Mouse (Mus musculus) thymus, postnatal 36 days (tissue): ENCODE measurements around the gene Tmprss11f.
"Not testable (repeated sequence)": the region's sequence is repeated elsewhere in the genome, so short reads cannot be mapped to it uniquely, and the experiment has no call there.

Source experiments
- DNase-seq, 2 experiments: peaks; one replicate each; pipeline ENCODE4 v3.0.0; 2022; ENCODE audit warnings: mixed read lengths in 2 of 2

Gene Tmprss11f

DNA sequence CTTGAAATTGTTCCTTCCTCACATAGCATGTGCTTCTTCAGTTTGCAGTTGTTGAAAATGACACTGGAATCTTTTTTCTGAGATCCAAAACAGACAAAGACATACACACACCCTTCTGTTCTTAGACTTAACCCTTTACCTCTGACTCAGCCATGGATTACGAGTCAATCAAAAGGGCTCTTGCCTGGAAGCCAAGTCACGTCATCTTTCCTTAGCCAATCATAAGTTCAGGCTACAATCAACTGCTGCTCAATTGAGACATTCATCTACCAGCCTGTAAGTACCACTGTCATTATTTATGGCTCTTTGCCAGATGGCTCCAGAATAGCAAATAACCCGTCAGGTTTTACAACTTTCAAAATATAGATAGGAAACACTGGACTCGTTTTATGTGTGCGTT lies at the start of gene Tmprss11f:
Gene Tmprss11f (minus strand): TSS at position 101 of the 400 bp plus-strand sequence.
- no peak for DNase-seq

DNA sequence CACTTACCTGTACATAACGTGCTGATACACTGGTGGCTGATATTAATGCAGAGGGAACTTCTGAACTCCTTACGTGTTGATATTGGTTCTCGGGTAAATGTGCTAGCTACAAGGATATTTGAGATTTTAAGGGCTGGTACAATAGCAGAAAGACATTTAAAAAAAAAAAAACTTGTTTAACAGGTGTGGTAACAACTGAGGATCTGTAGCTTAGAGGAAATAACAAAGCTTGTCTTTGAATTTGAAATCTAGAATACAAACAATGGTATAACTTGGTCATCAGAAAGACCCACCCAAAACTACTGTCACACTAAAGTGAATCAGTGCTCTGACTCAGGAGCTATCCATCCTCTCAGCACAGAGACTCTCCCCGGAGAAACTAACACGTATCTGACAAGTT lies 44.0 kb upstream of the Tmprss11f start, which contains the start of gene Tmprss11b:
Gene Tmprss11b (minus strand): TSS at position 101 of the 400 bp plus-strand sequence.
- DNase-seq, result no peak

DNA sequence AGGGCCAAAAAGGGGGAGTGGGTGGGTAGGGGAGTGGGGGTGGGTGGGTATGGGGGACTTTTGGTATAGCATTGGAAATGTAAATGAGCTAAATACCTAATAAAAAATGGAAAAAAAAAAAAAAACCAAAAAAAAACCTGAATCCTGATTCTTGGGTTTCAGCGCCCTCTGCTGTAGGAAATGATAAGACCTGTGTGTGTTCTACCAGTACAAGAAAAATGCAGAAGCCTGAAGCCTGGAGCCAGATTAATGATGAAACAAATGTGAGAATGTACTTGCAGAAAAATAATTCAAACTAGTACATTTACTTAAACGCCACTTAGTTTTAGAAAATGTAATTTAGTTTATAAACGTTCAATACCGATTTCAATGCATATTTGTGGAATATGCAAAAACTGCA lies 17.0 kb upstream of the Tmprss11f start:
- DNase-seq, result not testable (repeated sequence)

DNA sequence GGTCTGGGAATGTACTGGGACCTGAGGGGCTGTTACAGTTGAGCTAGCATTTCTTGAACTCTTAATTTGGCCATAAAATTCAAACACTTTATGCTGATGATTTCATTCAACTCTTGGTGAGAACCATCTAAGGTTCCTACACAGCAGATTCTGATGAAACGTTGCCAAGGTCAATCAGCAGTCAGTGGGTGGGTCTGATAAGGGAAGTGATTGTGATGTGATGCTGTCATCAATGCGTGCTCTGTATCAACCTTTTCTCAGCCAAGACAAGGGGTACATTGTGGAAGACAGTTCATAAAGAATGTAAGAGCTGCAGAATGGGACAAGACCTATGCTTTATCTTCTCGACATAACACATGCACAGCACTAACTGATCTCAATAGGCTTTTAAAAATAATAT lies 8.6 kb upstream of the Tmprss11f start:
- no peak for DNase-seq

DNA sequence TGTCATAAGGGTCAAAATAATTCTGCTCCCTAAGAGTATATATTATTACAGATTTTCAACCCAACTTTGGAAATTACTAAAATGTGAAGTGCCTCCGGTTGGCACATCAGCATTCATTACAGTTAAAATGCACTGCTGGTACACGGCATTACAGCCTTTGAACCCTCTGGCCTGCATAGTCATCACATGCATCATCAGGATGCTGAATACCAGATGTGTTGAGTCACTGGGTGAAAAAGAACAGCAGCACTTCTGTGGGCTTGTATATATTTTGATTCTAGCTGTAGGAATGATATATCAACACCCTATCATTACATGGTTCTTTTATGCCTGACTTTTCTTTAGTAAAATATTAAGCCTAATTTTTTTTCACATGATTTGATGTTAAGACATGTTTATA lies 1.5 kb downstream of the Tmprss11f start:
- no peak for DNase-seq

DNA sequence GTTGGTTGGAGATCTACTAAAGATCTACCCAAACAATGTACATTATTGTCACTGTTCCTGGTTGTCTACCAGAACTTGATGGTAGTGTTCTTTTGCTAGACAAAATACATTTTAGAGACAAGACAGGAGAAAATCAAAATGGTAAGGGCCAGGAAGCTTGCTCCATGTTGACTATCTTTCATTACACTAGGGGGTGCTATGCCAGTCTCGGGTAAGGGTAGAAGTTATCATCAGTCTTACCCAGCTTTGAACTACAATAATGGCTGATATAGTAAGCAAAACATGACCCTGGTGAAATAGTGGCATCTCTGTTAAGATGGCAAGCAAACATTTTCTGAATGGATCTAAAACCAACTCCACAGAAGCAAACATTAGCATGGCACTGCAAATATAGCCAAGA lies 10.4 kb downstream of the Tmprss11f start:
- no peak for DNase-seq

DNA sequence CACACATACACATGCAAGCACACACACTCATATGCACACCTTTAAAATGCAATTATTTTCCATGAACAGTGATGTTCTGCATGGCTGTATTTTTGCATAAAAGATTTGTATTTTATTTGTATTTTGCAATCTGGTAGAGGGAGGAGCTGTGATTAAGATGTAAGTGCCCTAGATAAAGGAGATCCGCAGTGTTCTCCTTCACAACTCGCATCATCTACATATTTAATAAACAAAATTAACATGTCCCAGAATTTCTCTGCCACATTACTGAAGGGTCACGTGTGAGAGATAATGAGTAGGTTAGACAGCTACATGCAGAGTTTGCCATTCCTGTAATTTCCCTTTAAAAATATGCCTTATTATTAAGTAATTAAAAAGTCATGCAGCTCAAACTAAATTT lies 46.3 kb downstream of the Tmprss11f start:
- DNase-seq, result no peak

DNA sequence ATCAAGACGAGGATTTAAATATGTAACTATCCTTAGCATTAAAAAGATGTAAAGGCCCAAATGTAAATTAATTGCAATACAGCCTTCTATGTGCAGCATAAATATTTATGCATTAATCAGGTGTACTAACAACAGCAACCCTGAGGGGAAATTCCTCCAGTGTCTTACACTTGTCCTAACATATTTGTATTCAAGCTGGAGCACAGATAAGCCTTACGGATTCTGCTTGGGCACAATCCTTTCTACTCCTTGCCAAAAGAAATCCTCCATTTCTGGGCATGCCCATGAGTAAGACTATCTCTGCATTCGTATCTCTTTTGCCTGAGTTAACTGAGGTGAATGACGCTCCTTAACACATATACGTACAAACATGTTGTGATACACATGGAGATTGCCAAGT lies 49.6 kb downstream of the Tmprss11f start:
- no peak for DNase-seq

DNA sequence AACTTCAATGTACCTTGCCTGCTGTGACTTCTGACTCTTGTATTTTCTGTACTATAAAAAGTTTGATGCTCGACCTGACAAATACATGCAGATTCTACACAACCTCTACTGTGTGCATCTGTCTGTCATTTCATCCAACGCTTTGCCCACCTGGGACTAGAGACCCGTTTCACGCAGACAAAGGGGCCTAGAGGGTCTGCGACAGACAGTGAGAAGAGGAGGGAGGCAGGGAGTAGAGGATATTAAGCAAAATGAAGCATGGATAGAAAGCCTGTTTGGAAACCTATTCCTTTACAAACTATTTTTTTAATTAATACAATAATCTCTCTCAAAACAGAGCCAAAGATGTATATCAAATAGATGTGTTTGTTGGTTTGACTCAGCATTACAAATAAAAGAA lies 50.2 kb downstream of the Tmprss11f start:
- DNase-seq, result no peak

DNA sequence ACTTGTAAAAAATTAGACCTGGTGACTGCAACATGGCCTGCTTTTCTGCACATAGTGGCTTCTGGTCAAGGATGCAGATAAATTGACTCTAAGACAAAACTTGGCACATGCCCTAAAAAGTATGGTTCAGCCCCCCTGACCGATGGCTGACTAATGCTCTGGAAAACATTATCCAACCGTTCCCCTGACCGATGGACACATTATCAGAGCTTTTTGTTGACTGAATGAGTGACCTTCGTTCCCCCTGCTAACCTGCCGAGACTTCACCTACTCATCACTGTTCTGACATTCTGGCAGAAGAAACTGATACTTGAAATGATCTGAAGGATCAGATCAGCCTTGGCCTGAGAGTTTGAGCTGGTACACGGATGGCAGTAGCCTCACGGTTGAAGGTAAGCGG lies 53.5 kb downstream of the Tmprss11f start:
- DNase-seq, result not testable (repeated sequence)

DNA sequence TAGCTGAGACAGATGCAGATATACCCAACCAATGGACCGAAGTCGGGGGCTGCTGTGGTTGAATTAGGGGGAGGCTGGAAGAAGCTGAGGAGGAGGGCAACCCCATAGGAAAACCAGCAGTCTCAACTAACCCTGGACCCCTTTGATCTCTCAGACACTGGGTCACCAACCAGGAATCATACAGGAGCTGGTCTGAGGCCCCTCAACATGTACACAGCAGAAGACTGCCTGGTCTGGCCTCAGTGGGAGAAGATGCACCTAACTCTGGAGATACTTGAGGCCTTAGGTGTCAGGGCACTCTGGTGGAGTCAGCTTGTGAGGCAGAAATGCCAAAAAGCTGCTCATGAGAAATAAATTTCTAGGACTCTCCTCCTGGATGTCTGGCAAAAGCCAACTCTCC lies 85.5 kb downstream of the Tmprss11f start:
- no peak for DNase-seq

DNA sequence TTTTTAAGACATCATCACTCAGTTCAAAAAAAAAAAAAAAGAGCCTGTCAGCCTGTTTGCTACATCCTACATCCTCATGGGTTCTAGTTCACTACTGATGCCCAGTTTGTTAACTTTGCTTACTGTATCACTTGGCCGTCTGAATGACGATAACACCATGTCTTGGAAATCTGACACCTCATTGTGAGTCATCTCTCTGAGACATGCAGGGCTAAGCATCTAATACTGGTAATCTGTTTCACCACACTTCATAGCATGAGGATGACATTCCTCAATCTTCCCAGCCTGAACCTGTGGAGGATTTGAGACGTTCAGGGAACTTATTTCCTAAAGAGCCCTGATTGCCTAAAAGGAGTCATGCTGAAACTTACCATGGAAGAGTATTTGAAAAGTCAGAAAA lies 91.6 kb downstream of the Tmprss11f start:
- no peak for DNase-seq

DNA sequence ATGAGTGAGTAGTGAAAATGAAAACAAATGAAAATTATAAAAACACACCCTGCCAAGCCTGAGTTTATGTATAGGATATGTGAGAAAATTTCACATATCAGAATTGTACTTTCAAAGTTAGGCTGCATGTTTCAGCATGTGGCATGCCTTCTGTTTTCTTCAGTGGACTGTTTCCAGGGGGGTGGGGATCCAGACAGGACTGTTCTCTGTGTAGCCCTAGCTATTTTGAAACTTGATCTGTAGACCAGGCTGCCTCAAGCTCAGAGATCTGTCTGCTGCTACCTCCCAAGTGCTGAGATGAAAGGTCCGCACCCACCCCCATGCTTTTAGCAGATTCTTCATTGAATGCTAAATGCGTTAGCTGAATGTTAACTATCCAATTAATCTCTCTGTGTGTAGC lies 103.5 kb downstream of the Tmprss11f start:
- DNase-seq, result no peak

DNA sequence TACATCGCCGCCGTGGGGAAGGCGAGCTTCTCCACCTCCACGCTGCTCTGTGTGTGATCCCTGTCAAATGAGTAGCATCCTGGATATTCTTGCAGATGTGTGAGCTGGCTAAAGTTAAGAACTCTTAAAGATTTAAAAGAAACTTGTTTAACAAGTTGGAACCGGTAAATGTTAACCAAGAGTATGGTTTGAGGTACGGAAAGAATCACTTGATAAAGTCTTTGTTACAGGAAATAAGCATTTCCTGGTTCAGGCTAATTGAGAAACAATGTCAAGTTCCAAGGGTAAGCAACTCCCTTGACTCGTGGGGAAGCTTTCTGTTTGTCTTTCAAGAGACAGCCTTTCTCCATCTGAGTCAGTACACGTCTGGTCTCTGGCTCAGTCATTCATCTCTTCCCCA lies 113.7 kb downstream of the Tmprss11f start, which contains the start of gene Tmprss11g:
Gene Tmprss11g (minus strand): TSS at position 101 of the 400 bp plus-strand sequence.
- DNase-seq, result no peak

DNA sequence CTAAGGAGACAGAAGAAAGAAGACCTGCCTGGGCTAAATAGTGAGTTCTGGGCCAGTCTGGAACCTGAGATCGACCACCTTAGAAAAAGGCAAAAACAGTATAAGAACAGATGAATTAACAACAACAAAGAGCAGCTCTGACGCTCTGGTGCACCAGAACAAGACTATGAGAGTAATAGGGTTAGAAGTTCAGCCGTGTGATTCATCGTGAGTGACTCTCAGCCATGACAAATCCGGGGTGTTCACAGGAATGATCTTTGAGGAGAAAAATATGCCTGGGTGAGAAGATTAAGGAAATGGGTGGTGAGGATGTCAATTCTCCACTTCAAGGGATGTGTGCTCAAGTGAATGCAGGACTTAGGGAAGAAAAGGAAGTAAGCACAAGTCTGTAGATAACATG lies 120.7 kb downstream of the Tmprss11f start:
- DNase-seq, result no peak

DNA sequence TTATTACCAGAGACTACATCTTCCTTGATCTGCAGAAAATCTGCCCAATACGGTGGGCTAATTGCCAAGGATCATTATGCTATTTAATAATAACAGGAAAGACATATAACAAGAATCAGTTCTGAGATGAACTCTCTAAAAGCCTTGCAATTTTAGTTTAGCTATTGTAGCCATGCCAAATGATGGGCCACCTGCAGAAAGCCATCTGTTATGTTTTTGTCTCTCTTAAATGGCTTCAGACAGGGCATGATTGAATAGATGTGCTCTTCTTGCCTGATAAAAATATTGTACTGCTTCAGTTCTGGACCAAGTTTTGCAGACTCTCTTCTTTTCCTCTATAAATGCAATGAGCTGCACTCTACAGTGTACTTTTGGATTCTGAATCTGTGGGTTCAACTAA lies 138.8 kb downstream of the Tmprss11f start:
- DNase-seq, result no peak

DNA sequence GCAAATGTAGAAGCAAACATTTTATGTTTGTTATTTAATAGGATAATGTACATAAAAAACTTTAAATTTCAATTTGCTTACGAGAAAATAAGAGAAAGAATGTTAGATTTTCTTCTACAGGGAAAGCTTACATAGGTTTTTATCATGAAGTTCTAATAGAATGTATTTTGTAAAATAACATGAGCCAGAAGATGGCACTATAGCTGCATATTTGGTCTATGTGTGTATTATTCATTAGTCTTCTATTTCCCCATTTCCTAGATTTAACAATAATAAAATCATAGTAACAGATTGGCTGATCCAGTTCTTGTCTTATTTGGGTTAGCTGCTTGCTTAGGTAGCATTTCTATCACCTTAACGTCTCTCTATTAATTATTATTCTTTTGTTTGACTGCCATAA lies 149.7 kb downstream of the Tmprss11f start:
- no peak for DNase-seq

DNA sequence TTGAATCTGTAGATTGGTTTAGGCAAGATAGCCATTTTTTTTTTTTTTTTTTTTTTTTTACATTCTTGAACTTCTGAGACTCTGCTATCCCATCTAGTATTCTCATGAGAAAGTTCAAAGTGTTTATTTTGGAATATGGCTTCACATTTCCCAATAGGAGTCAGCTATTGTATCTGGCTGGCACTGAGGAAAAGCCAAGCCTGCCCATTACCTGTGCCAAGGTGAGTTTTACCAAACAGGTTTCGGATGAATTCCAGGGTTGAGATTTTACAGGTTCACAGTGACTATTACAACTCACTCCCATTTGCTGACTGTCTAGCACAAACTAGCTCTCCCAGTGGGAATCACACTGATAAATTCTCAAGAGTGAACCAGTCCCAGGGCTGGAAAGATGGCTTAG lies 150.2 kb downstream of the Tmprss11f start:
- no peak for DNase-seq

DNA sequence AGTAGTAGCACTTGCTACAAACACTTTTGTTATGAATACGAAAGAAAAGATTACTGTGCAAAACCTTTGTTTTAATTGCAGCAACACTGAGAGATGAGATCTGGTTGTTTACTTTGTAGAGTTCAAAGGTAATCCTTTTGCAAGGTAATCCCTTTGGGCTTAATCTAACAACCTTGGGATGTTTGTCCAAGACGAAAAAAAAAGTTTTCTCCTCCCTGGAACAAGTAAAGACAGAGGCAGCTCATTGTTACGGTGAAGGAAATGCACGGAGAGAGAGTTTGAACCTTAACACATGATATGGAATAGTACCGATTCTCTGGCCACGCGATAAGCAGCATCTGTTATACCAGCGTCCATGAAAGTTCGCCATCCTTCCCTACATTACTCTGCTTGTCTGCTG lies 158.4 kb downstream of the Tmprss11f start:
- no peak for DNase-seq
